Mouse (Mus musculus): ENCODE measurements around the gene Eif6.

- TF ChIP-seq CTCF (IDR thresholded peaks at IDR 0.05; ENCODE audit: extremely low read depth, insufficient read depth, insufficient read length, insufficient replicate concordance) = no peak
- no peak for TF ChIP-seq POLR2A (IDR thresholded peaks at IDR 0.05; ENCODE audit: low read depth, low read length)
Observed at GRCm38 (mm10) chr2:155776824-155777687, 49.7 kb downstream of the Eif6 start.

All from spleen, adult 2 months (tissue).